Mouse (Mus musculus): Measurements from ENCODE around the gene Ppm1h.
A peak's percentile ranks its signal among the peaks of the same experiment; 100 is the strongest.

The Ppm1h gene

DNA sequence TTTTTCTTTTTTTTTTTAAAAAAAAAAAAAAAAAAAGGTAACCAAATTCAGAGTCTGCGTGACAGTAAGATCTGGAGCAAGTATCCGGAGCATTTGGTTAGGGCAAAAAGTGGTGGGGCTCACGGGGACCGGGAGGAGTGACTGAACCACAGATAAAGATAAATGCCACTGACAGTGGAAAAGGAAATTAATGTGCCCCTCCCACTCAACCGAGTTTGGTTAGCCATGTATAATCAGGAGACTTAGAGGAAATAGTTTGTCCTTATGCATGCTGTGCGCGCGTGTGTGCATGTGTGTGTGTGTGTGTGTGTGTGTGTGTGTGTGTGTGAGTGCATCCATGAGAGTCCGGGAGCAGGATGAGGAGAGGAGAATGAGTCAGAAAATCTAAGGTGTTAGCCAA, 297.5 kb downstream of the Ppm1h start:
- no peak for DNase-seq (ENCODE audit: low spot score)

DNA sequence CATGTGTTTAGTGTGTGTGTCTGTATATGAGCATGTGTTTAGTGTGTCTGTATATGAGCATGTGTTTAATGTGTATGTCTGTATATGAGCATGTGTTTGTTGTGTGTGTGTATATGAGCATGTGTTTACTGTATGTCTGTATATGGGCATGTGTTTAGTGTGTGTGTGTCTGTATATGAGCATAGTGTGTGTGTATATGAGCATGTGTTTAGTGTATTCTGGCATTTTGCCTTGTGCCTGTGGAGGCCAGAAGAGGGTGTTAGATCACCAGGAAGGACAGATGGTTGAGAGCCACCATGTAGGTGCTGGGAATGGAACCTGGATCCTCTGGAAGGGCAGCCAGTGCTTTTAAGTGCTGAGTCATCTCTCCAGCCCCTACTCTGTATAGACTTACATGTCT, 300.8 kb downstream of the Ppm1h start:
- DNase-seq (ENCODE audit: low spot score), result no peak

- no peak for DNase-seq (ENCODE audit: low spot score)
These were observed 301.6 kb downstream of the Ppm1h start for GRCm38 (mm10) chr10:122980123-122980522.

- no peak for DNase-seq (ENCODE audit: low spot score)
These were observed 304.5 kb downstream of the Ppm1h start for GRCm38 (mm10) chr10:122982909-122983578.

- no peak for DNase-seq (ENCODE audit: low spot score)
These were observed 305.3 kb downstream of the Ppm1h start for GRCm38 (mm10) chr10:122983579-122984530.

- no peak for DNase-seq (ENCODE audit: low spot score)
These were observed 306.1 kb downstream of the Ppm1h start for GRCm38 (mm10) chr10:122984531-122985251.

DNA sequence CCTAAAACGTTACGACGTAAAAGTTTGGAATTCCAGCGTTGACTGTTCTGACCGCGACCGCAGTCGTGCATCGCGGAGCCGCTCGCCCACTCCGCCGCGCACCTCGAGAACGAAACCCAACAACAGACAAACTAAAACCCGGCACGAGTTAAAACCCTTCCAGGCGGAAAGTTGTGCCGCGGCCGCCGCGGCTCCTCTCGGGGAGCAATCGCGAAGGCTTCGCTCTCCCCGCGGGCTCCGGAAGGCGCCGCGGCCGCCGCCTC, 306.6 kb downstream of the Ppm1h start:
- DNase-seq (ENCODE audit: low spot score), result no peak

- peak; percentile 75 for DNase-seq (ENCODE audit: low spot score)
These were observed 307.2 kb downstream of the Ppm1h start for GRCm38 (mm10) chr10:122985515-122986319.

- peak; percentile 75 for DNase-seq (ENCODE audit: low spot score)
These were observed 308.0 kb downstream of the Ppm1h start for GRCm38 (mm10) chr10:122986320-122987225.

- DNase-seq (ENCODE audit: low spot score), result peak; percentile 33
These were observed 309.1 kb downstream of the Ppm1h start for GRCm38 (mm10) chr10:122987671-122988128.

DNA sequence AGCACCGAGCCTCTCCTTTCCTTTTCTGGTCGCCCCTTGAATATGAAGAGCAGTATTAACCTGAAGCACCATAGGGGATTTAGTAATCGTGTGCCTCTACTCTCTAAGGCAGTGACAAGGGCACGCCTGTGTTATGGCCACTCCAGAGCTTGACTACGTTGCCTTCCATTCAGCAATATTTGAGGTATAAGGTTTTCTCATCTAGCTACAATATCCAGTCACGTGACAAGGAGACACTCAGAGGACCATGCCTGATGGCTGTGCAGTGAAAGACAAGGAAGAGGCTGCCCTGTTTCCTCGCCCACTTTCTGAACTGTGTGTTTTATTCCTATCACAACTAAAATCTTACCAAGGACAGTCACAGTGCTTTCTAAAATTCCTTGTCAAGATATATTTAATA, 309.8 kb downstream of the Ppm1h start:
- no peak for DNase-seq (ENCODE audit: low spot score)

- no peak for DNase-seq (ENCODE audit: low spot score)
These were observed 311.4 kb downstream of the Ppm1h start for GRCm38 (mm10) chr10:122989916-122990315.

GRCm38 (mm10) chr10:122990606-122991005, 312.0 kb downstream of the Ppm1h start:
- DNase-seq (ENCODE audit: low spot score), result no peak

GRCm38 (mm10) chr10:122991053-122991452, 312.5 kb downstream of the Ppm1h start:
- no peak for DNase-seq (ENCODE audit: low spot score)

DNA sequence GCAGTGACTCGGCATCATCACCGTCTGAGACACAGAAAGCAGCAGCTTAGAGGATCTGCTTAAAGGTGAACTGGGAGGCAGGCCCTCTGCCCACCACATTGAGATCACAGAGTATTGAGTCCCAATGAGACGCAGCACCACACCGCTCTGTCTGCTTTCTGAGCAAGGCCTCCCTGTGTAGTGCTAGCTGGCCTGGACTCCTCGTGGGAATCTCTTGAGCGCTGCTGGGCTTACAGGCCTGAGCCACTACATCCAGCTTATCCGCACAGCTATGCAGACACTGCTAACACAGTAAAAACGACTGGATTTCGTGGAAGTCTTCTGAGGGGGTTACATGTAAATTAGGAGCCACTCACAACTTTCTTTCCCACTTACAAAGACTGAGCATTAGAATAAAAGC, 313.1 kb downstream of the Ppm1h start:
- DNase-seq (ENCODE audit: low spot score), result no peak

GRCm38 (mm10) chr10:122994402-122995107, 316.0 kb downstream of the Ppm1h start:
- no peak for DNase-seq (ENCODE audit: low spot score)

Data from spleen, adult 12 weeks (tissue).